Mouse (Mus musculus) adrenal gland, postnatal 25 days (tissue): ENCODE data around the gene Pygm. TPM values are rescaled to one million over a fixed set of nuclear protein-coding genes. Genes with fewer than 3 reads are reported as not detected.

Source experiments
- DNase-seq: peaks from one replicate; pipeline ENCODE4 v3.0.0; 2021; ENCODE audit warnings: mixed read lengths
- total RNA-seq: library from RNA; stranded (reverse); gene quantifications from 2 replicates; pipeline ENCODE4 v1.2.3, GENCODE M21; 2021

The Pygm gene
- total RNA-seq, 1 experiment from 2014 or later, result 85.9 TPM

- DNase-seq, result no peak
Measured at GRCm38 (mm10) chr19:6352107-6352505, 32.1 kb upstream of the Pygm start.

GRCm38 (mm10) chr19:6354030-6354429 is 30.2 kb upstream of the Pygm start:
- DNase-seq, result no peak

- DNase-seq, result no peak
Measured at GRCm38 (mm10) chr19:6361291-6361690, 22.9 kb upstream of the Pygm start.

- no peak for DNase-seq
Measured at GRCm38 (mm10) chr19:6363091-6363410, 21.1 kb upstream of the Pygm start.

GRCm38 (mm10) chr19:6363411-6364240 is 20.6 kb upstream of the Pygm start, which contains the start of gene Sf1:
Gene Sf1, plus strand, starts transcription at chr19:6363690.
- peak; percentile 100 for DNase-seq

GRCm38 (mm10) chr19:6364317-6364725 is 19.9 kb upstream of the Pygm start:
- DNase-seq, result peak; percentile 94

- no peak for DNase-seq
Measured at GRCm38 (mm10) chr19:6364842-6365241, 19.4 kb upstream of the Pygm start.

- DNase-seq, result no peak
Measured at GRCm38 (mm10) chr19:6370175-6370574, 14.0 kb upstream of the Pygm start.

GRCm38 (mm10) chr19:6372433-6372832 is 11.8 kb upstream of the Pygm start:
- DNase-seq, result no peak

GRCm38 (mm10) chr19:6373539-6374400 is 10.4 kb upstream of the Pygm start:
- peak; percentile 89 for DNase-seq

- no peak for DNase-seq
Measured at GRCm38 (mm10) chr19:6374571-6374970, 9.6 kb upstream of the Pygm start.

GRCm38 (mm10) chr19:6375423-6376254 is 8.6 kb upstream of the Pygm start:
- DNase-seq, result no peak

GRCm38 (mm10) chr19:6376255-6376564 is 8.0 kb upstream of the Pygm start:
- peak; percentile 66 for DNase-seq

- no peak for DNase-seq
Measured at GRCm38 (mm10) chr19:6376643-6377042, 7.6 kb upstream of the Pygm start.

GRCm38 (mm10) chr19:6377327-6378040 is 6.7 kb upstream of the Pygm start:
- DNase-seq, result no peak

- DNase-seq, result no peak
Measured at GRCm38 (mm10) chr19:6380411-6381166, 3.6 kb upstream of the Pygm start.

GRCm38 (mm10) chr19:6381238-6381637 is 3.0 kb upstream of the Pygm start:
- no peak for DNase-seq

GRCm38 (mm10) chr19:6382323-6382924 is 1.8 kb upstream of the Pygm start:
- DNase-seq, result no peak

GRCm38 (mm10) chr19:6383470-6383869 is 729 bp upstream of the Pygm start:
- no peak for DNase-seq

GRCm38 (mm10) chr19:6384954-6385353 is 755 bp downstream of the Pygm start:
- peak; percentile 59 for DNase-seq

- DNase-seq, result no peak
Measured at GRCm38 (mm10) chr19:6385419-6385818, 1.2 kb downstream of the Pygm start.
